Mouse (Mus musculus): ENCODE measurements around the gene Akt1s1.

Gene Akt1s1

DNA sequence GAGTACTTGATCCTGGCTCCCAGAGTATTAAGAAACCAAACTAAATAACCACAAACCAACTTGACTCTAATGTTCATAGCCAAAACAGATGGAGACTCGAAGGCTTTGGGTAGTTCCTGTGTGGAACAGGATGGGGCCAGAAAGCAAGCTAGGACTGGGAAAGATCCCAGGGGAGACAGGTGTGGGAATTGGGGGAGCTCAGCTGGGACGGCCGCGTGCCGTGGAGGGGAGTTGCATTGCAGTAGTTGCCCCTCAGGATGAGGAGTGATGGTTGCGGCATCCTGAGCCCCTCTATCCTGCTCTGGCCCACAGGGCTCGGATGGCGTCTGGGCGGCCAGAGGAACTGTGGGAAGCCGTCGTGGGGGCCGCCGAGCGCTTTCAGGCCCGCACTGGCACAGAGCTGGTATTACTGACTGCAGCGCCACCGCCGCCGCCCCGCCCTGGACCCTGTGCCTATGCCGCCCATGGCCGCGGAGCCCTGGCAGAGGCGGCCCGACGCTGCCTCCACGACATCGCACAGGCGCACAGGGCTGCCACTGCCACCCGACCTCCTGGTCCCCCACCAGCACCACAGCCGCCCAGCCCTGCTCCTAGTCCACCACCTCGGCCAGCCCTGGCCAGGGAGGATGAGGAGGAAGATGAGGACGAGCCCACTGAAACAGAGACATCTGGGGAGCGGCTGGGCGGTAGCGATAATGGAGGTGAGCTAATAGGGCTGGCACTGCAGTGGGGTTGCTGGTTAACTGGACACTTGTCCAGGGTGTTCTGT is 3.7 kb downstream of the Akt1s1 start:
- in situ Hi-C loops (cut with MboI, MseI): loop anchor here (10.0 kb wide), 1 partner anchor 272 kb away; the partner anchor contains the start of genes Rpl13a and Rps11

GRCm38 (mm10) chr7:44853065-44853464 is 4.3 kb downstream of the Akt1s1 start:
- in situ Hi-C loops (cut with MboI, MseI): loop anchor here (10.0 kb wide), 1 partner anchor 272 kb away; the partner anchor contains the start of genes Rpl13a and Rps11

GRCm38 (mm10) chr7:44853596-44854355 is 5.0 kb downstream of the Akt1s1 start:
- in situ Hi-C loops (cut with MboI, MseI): loop anchor here (10.0 kb wide), 1 partner anchor 271 kb away; the partner anchor contains the start of genes Rpl13a and Rps11

- in situ Hi-C loops (cut with MboI, MseI): loop anchor here (10.0 kb wide), 1 partner anchor 270 kb away; the partner anchor contains the start of genes Rpl13a and Rps11
Measured at GRCm38 (mm10) chr7:44854356-44855031, 5.7 kb downstream of the Akt1s1 start.

DNA sequence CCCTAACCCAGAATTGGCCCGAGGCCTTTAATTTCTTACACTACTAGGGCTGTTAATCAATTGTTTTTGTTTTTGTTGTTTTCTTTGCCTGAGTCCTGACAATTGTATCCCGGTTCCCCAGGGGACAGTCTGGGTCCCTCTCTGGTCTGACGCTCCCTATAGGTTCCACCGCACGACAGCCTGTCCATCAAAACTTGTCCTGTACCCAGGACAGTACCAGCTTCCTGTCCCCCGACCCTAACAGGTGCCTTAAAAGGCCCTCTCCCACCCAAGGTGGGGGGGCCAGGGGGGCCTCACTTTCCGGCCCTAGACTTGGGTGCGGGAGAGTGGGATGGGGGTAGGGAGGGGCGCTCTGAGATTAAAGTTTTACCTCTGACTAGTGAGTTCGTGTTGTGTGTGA is 6.2 kb downstream of the Akt1s1 start:
- in situ Hi-C loops (cut with MboI, MseI): loop anchor here (10.0 kb wide), 1 partner anchor 270 kb away; the partner anchor contains the start of genes Rpl13a and Rps11

- in situ Hi-C loops (cut with MboI, MseI): loop anchor here (10.0 kb wide), 1 partner anchor 268 kb away; the partner anchor contains the start of genes Rpl13a and Rps11
Measured at GRCm38 (mm10) chr7:44856265-44856916, 7.6 kb downstream of the Akt1s1 start.

GRCm38 (mm10) chr7:44857042-44857552 is 8.3 kb downstream of the Akt1s1 start, which contains the start of gene Pnkp:
TSS of gene Pnkp (plus strand) at chr7:44857139.
- in situ Hi-C loops (cut with MboI, MseI): loop anchor here (10.0 kb wide), 1 partner anchor 268 kb away; the partner anchor contains the start of genes Rpl13a and Rps11

DNA sequence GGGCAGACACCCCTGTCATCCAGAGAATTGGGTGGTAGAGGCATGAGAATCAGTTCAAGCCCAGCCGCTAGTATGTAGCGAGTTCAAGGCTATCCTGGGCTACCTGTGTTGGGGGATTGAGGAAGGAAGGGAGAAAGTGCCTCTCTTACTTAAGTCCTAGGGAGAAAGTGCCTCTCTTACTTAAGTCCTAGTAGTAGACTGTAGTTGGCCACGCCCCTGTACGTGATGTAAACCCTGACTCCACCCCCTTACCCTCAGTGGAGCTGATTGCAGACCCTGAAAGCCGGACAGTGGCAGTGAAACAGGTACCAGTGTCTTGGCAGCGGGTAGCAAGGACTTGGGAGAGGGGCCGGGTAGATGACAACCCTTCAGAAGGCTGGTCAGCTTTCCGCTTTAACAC is 9.1 kb downstream of the Akt1s1 start:
- in situ Hi-C loops (cut with MboI, MseI): loop anchor here (10.0 kb wide), 1 partner anchor 267 kb away; the partner anchor contains the start of genes Rpl13a and Rps11

DNA sequence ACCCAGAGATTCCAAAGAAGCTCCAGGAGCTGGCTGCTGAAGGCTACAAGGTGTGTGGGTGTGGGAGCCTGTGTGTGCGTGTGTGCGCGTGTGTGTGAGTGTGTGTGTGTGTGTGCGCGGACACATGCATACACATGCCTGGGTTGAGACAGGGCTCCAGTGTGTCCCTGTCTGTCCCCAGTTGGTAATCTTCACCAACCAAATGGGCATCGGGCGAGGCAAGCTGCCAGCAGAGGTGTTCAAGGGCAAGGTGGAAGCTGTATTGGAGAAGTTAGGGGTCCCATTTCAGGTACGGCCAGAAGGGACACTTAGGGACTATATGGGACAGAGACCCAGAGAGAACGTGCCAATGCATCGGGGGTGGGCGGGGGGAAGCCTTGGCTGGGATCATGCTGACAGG is 11.1 kb downstream of the Akt1s1 start:
- in situ Hi-C loops (cut with MboI, MseI): loop anchor here (10.0 kb wide), 1 partner anchor 265 kb away; the partner anchor contains the start of genes Rpl13a and Rps11

DNA sequence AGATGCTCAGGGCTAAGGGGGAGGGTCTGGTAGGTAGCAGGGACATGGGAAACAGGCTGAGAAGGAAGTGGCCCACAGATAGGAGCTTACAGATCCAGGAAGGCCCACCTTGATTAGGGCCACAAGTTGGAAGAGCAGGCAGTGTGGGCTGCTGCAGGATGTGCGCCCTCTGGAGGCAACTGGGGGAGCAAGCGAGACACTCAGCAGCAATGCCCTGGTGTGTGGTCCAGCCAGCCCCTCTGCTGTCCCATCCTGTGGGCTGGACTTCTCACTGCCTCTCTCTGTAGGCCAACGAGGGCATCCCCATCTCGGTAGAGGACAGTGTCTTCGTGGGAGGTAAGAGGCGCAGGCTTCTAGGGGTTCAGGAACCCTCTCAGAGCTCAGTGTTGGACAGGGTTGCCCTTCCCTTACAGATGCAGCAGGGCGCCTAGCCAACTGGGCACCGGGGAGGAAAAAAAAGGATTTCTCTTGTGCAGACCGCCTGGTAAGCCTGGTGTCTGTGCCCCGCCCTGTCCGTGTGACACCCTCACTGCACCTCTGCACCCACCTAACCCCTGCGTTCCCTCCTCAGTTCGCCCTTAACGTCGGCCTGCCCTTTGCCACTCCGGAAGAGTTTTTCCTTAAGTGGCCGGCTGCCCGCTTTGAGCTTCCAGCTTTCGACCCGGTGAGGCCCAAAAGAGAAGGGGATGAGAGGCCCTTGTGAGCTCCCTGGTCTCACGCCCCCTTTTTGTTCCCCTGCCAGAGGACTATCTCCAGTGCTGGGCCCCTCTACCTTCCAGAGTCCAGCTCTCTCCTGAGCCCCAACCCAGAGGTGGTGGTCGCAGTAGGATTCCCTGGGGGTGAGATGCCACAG is 12.0 kb downstream of the Akt1s1 start:
- in situ Hi-C loops (cut with MboI, MseI): no loop called here

- in situ Hi-C loops (cut with MboI, MseI): no loop called here
Measured at GRCm38 (mm10) chr7:44861429-44861816, 12.6 kb downstream of the Akt1s1 start.

DNA sequence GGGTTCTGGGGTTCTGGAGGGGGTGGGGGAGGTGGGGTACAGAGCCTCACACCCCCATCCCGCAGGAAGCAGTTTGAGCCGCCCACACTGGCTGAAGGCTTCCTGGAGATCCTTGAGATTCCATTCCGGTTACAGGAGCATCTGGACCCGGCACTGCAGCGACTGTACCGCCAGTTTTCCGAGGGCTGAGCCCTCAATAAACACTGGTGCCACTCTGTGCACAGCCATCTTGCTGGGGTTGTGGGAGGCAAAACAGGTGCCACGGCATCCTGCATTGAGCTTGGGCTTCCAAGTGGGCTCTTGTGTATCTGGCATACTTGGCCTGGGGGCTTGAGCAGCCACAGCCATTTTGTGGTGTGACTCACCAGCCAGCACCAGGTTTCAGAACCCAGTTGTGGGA is 13.6 kb downstream of the Akt1s1 start:
- in situ Hi-C loops (cut with MboI, MseI): no loop called here

DNA sequence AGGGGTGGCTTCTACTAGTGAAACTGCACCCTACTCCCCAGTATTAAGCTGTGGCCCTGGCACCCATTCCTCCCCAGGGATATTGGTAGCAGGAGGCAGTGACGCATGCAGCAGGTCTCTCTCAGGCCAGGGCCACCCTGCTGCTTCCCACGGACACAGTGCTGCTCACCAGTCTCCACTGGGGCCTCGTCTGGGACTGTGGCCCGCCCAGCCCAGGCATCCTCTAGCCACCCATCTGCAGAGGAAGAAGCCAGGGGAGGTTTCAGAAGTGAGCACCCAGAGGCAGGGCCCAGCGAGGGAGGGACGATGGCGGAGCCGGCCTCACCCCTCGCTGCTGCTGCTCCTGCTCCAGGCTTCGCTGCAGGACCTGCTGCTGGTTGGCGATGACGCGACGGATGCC is 14.4 kb downstream of the Akt1s1 start:
- in situ Hi-C loops (cut with MboI, MseI): no loop called here

DNA sequence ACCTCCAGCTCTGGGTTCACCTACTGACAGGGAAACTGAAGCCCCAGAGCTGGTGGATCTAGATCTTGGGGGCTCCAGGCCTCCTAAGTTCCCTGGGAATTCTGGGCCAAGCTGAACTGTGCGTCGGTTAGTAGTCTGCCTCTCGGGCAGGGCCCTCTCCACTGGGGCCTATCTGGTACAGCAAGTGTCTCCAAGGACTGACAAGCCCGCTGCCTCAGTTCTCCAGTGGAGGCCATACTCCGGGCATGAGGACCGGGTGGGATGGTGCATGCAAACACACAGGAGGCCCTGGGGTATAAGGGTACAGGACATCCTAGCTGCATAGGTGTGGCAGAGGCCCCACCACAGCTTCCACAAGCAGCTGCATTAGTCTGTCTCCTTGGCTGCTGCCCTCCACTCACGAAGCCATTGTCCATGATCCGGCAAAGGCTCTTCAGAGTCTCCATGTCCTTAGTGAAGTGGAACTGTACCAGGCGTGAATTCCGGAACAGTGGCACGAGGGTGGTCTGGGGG is 15.2 kb downstream of the Akt1s1 start:
- in situ Hi-C loops (cut with MboI, MseI): no loop called here

DNA sequence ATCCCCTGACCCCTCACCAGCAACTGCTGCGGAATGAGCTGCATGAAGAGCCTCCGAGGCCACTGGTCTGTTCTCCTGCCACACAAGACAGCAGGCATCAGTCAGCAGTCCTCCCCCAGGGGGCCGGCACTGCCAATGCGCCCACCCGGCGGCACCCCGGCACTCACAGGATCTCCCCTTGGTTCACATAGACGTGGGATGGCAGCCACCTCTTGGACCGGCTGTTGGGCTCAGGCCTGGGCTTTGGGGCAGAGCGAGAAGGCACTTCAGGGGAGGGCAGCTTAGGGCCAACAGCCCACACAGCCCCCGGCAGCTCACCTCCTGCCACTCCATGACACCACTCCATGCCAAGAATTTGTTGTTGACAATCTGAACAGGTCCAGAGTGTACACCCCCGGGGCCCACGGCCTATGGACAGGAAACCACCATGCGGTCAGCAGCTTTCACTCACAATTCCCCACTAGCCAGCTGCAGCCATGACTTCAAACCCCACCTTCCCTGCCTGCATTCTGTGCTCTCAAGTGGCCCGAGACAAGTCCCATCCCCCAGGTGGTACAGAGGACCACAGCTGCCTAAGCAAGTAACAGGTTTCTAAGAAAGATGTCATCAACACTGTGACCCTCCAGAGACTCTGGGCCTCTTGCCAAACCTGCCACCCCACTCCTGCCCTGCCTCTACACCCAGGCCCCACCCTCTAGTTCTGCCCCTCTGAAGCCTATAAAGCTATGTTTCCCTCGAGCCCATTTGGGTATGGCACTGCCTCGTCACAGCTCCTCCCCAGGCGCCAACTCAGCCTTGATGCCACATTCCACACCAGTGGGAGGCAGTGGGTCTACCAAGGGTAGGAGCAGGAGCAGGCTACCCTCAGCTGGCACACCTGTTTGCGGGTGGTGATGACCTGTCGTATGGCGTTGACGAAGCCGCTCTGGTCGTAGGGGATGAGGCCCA is 16.1 kb downstream of the Akt1s1 start:
- in situ Hi-C loops (cut with MboI, MseI): no loop called here

GRCm38 (mm10) chr7:44866276-44867009 is 17.7 kb downstream of the Akt1s1 start:
- in situ Hi-C loops (cut with MboI, MseI): no loop called here

GRCm38 (mm10) chr7:44867010-44867702 is 18.4 kb downstream of the Akt1s1 start:
- in situ Hi-C loops (cut with MboI, MseI): no loop called here
